Mouse (Mus musculus): ENCODE results near the gene Bglap2. TPM values are rescaled to one million over a fixed set of nuclear protein-coding genes. Genes with fewer than 3 reads are reported as not detected.

Bglap2 gene
- polyA plus RNA-seq, 1 experiment: not detected

GRCm38 (mm10) chr3:88422020-88422720 is 43.7 kb upstream of the Bglap2 start:
- Histone ChIP-seq H3K27me3 (ENCODE audit: control insufficient read depth, insufficient read depth, low read length, poor library complexity, severe bottlenecking) (no peaks in the 10 kb centered on the region), H3K4me1 (ENCODE audit: control insufficient read depth, insufficient read depth, low read length) (no peaks in the 10 kb centered on the region), H3K9me3 (replicated peaks; ENCODE audit: control insufficient read depth, insufficient read depth, low read length, poor library complexity, severe bottlenecking) (no peaks in the 10 kb centered on the region), H3K9ac (ENCODE audit: low read depth, poor library complexity, severe bottlenecking) (no peak overlapping the region), H3K36me3 (ENCODE audit: control insufficient read depth, insufficient read depth, low read length, poor library complexity, severe bottlenecking) (no peaks in the 10 kb centered on the region), H3K4me3 (ENCODE audit: low read depth, low read length) (no peak overlapping the region), H3K27ac (ENCODE audit: insufficient read depth, low read length) (no peak overlapping the region)
- TF ChIP-seq CTCF (IDR thresholded peaks at IDR 0.05; ENCODE audit: low read depth, low read length) (no peak), POLR2A (IDR thresholded peaks at IDR 0.05; ENCODE audit: insufficient read depth, low read length) (no peak), EP300 (IDR thresholded peaks at IDR 0.05; ENCODE audit: insufficient read depth, low read depth, low read length) (no peak)

- Histone ChIP-seq H3K9me3 (replicated peaks; ENCODE audit: control insufficient read depth, insufficient read depth, low read length, poor library complexity, severe bottlenecking) (no peaks in the 10 kb centered on the region), H3K36me3 (ENCODE audit: control insufficient read depth, insufficient read depth, low read length, poor library complexity, severe bottlenecking) (no peaks in the 10 kb centered on the region), H3K9ac (ENCODE audit: low read depth, poor library complexity, severe bottlenecking) (no peak overlapping the region), H3K4me1 (ENCODE audit: control insufficient read depth, insufficient read depth, low read length) (no peaks in the 10 kb centered on the region), H3K27ac (ENCODE audit: insufficient read depth, low read length) (no peak overlapping the region), H3K27me3 (ENCODE audit: control insufficient read depth, insufficient read depth, low read length, poor library complexity, severe bottlenecking) (no peaks in the 10 kb centered on the region), H3K4me3 (ENCODE audit: low read depth, low read length) (no peak overlapping the region)
- TF ChIP-seq EP300 (IDR thresholded peaks at IDR 0.05; ENCODE audit: insufficient read depth, low read depth, low read length) (no peak), POLR2A (IDR thresholded peaks at IDR 0.05; ENCODE audit: insufficient read depth, low read length) (no peak), CTCF (IDR thresholded peaks at IDR 0.05; ENCODE audit: low read depth, low read length) (no peak)
These were observed 42.3 kb upstream of the Bglap2 start for GRCm38 (mm10) chr3:88420771-88421170.

GRCm38 (mm10) chr3:88418016-88418415 is 39.5 kb upstream of the Bglap2 start:
- TF ChIP-seq CTCF (IDR thresholded peaks at IDR 0.05; ENCODE audit: low read depth, low read length) (no peak), EP300 (IDR thresholded peaks at IDR 0.05; ENCODE audit: insufficient read depth, low read depth, low read length) (no peak), POLR2A (IDR thresholded peaks at IDR 0.05; ENCODE audit: insufficient read depth, low read length) (no peak)
- H3K4me3 ChIP-seq (ENCODE audit: low read depth, low read length): no peak overlapping the region
- H3K36me3 ChIP-seq (ENCODE audit: control insufficient read depth, insufficient read depth, low read length, poor library complexity, severe bottlenecking): no peaks in the 10 kb centered on the region
- no peak overlapping the region for H3K27ac ChIP-seq (ENCODE audit: insufficient read depth, low read length)
- H3K27me3 ChIP-seq (ENCODE audit: control insufficient read depth, insufficient read depth, low read length, poor library complexity, severe bottlenecking): no peaks in the 10 kb centered on the region
- no peaks in the 10 kb centered on the region for H3K4me1 ChIP-seq (ENCODE audit: control insufficient read depth, insufficient read depth, low read length)
- H3K9ac ChIP-seq (ENCODE audit: low read depth, poor library complexity, severe bottlenecking): no peak overlapping the region
- H3K9me3 ChIP-seq (replicated peaks; ENCODE audit: control insufficient read depth, insufficient read depth, low read length, poor library complexity, severe bottlenecking): no peaks in the 10 kb centered on the region

GRCm38 (mm10) chr3:88415668-88416067 is 37.2 kb upstream of the Bglap2 start:
- no peak for TF ChIP-seq EP300 (IDR thresholded peaks at IDR 0.05; ENCODE audit: insufficient read depth, low read depth, low read length)
- TF ChIP-seq CTCF (IDR thresholded peaks at IDR 0.05; ENCODE audit: low read depth, low read length): no peak
- no peak for TF ChIP-seq POLR2A (IDR thresholded peaks at IDR 0.05; ENCODE audit: insufficient read depth, low read length)
- Histone ChIP-seq H3K4me3 (ENCODE audit: low read depth, low read length) (no peak overlapping the region), H3K9me3 (replicated peaks; ENCODE audit: control insufficient read depth, insufficient read depth, low read length, poor library complexity, severe bottlenecking) (no peaks in the 10 kb centered on the region), H3K9ac (ENCODE audit: low read depth, poor library complexity, severe bottlenecking) (no peak overlapping the region), H3K27ac (ENCODE audit: insufficient read depth, low read length) (no peak overlapping the region), H3K36me3 (ENCODE audit: control insufficient read depth, insufficient read depth, low read length, poor library complexity, severe bottlenecking) (no peaks in the 10 kb centered on the region), H3K27me3 (ENCODE audit: control insufficient read depth, insufficient read depth, low read length, poor library complexity, severe bottlenecking) (no peaks in the 10 kb centered on the region), H3K4me1 (ENCODE audit: control insufficient read depth, insufficient read depth, low read length) (peaks cover 2% of the 10 kb centered on the region)

GRCm38 (mm10) chr3:88412636-88413035 is 34.1 kb upstream of the Bglap2 start:
- Histone ChIP-seq H3K9me3 (replicated peaks; ENCODE audit: control insufficient read depth, insufficient read depth, low read length, poor library complexity, severe bottlenecking) (no peaks in the 10 kb centered on the region), H3K27me3 (ENCODE audit: control insufficient read depth, insufficient read depth, low read length, poor library complexity, severe bottlenecking) (no peaks in the 10 kb centered on the region), H3K4me1 (ENCODE audit: control insufficient read depth, insufficient read depth, low read length) (peaks cover 3% of the 10 kb centered on the region), H3K9ac (ENCODE audit: low read depth, poor library complexity, severe bottlenecking) (no peak overlapping the region), H3K27ac (ENCODE audit: insufficient read depth, low read length) (no peak overlapping the region), H3K4me3 (ENCODE audit: low read depth, low read length) (no peak overlapping the region), H3K36me3 (ENCODE audit: control insufficient read depth, insufficient read depth, low read length, poor library complexity, severe bottlenecking) (no peaks in the 10 kb centered on the region)
- TF ChIP-seq EP300 (IDR thresholded peaks at IDR 0.05; ENCODE audit: insufficient read depth, low read depth, low read length) (no peak), CTCF (IDR thresholded peaks at IDR 0.05; ENCODE audit: low read depth, low read length) (no peak), POLR2A (IDR thresholded peaks at IDR 0.05; ENCODE audit: insufficient read depth, low read length) (no peak)

GRCm38 (mm10) chr3:88411681-88412080 is 33.2 kb upstream of the Bglap2 start:
- H3K36me3 ChIP-seq (ENCODE audit: control insufficient read depth, insufficient read depth, low read length, poor library complexity, severe bottlenecking): no peaks in the 10 kb centered on the region
- no peak overlapping the region for H3K4me3 ChIP-seq (ENCODE audit: low read depth, low read length)
- peaks cover 3% of the 10 kb centered on the region for H3K4me1 ChIP-seq (ENCODE audit: control insufficient read depth, insufficient read depth, low read length)
- TF ChIP-seq EP300 (IDR thresholded peaks at IDR 0.05; ENCODE audit: insufficient read depth, low read depth, low read length) (no peak), POLR2A (IDR thresholded peaks at IDR 0.05; ENCODE audit: insufficient read depth, low read length) (no peak), CTCF (IDR thresholded peaks at IDR 0.05; ENCODE audit: low read depth, low read length) (no peak)
- no peak overlapping the region for H3K27ac ChIP-seq (ENCODE audit: insufficient read depth, low read length)
- H3K27me3 ChIP-seq (ENCODE audit: control insufficient read depth, insufficient read depth, low read length, poor library complexity, severe bottlenecking): no peaks in the 10 kb centered on the region
- no peaks in the 10 kb centered on the region for H3K9me3 ChIP-seq (replicated peaks; ENCODE audit: control insufficient read depth, insufficient read depth, low read length, poor library complexity, severe bottlenecking)
- no peak overlapping the region for H3K9ac ChIP-seq (ENCODE audit: low read depth, poor library complexity, severe bottlenecking)

Measured in ES-Bruce4 (cell line).